Mouse (Mus musculus): ENCODE results near the gene Ube2g2.

The Ube2g2 gene

GRCm38 (mm10) chr10:77622055-77622988 is at the start of gene Ube2g2:
Gene Ube2g2 (plus strand): TSS chr10:77622275.
- peak; percentile 97 for DNase-seq (ENCODE audit: low read depth)

GRCm38 (mm10) chr10:77573162-77573561 is 48.9 kb upstream of the Ube2g2 start:
- DNase-seq (ENCODE audit: low read depth): no peak

GRCm38 (mm10) chr10:77580027-77580920 is 41.8 kb upstream of the Ube2g2 start:
- no peak for DNase-seq (ENCODE audit: low read depth)

DNA sequence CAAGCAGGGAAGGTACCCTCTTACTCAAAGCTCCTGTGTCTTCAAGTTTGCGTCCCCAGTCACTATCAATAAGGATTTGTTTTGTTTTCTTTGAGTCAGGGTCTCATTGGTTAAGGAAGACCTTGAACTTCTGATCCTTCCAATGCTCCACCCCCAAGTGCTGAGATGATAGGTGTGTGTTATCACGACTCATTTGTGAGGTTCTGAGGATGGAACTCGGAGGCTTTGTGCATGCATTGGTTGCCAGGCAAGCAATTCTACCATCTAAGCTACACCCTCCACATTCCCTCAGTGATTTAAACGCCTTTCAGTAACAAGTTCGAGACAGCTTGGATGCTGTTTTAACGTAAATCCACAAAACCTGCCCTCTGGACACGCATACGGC is 41.1 kb upstream of the Ube2g2 start:
- no peak for DNase-seq (ENCODE audit: low read depth)

DNA sequence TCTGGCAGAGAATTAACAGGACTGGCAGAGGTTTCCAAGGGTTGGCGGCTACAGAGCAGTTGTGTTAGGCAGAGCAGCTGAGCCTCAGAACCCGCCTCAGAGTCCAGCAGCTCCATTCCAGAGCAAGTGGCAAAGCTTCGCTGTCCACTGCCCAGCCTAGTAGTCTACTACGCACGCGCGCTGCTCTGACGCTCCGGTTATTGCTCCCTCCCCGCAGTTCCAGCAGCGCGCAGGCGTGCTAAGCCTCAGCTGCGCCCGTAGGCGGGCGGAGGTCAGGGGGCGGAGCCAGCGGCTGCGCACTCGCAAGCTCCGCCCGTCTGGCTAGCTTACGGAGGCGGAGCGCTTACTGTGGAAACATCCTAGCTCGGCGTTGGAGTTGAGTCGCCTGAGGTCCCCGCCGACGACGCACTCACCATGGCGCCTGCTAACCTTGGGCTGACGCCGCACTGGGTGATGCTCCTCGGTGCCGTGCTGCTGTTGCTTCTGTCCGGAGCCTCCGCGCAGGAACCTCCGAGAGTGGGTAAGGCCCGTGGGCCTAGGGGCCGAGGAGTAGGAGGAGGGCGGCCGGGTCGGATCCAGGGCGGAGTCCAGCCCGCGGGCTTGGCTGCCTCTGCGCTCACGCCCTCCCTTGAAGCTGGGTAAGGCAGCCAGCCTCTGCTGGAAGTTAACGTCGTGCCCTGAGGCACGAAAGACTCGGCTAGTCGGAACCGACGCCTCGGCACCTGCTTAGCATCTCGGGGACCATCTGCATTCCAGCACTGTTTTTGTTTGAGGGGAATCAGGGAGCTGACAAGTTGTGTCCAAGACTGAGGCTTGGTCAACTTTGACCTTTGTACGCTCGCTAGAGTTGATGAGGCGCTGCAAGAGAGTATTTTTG is 40.4 kb upstream of the Ube2g2 start, which contains the start of gene Pttg1ip:
Gene Pttg1ip, plus strand, starts transcription at position 313 of the 877 bp plus-strand sequence.
- peak; percentile 99 for DNase-seq (ENCODE audit: low read depth)

DNA sequence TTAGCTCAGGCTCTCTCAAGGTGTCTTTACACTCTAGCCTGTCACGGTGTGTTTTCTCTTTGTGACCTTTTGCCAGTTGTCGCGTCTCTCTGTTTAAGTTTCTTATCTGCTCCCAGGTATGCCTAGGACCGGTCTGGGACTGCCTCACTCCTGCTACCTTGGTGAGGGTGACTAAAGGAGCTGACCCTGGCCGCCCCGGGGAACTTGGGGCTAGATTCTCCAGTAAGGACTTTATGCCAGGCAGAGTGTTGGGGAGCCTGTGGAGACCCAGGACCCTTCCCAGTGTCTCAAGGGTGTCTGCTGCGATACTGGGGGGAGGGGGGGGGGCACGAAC is 39.8 kb upstream of the Ube2g2 start:
- no peak for DNase-seq (ENCODE audit: low read depth)

DNA sequence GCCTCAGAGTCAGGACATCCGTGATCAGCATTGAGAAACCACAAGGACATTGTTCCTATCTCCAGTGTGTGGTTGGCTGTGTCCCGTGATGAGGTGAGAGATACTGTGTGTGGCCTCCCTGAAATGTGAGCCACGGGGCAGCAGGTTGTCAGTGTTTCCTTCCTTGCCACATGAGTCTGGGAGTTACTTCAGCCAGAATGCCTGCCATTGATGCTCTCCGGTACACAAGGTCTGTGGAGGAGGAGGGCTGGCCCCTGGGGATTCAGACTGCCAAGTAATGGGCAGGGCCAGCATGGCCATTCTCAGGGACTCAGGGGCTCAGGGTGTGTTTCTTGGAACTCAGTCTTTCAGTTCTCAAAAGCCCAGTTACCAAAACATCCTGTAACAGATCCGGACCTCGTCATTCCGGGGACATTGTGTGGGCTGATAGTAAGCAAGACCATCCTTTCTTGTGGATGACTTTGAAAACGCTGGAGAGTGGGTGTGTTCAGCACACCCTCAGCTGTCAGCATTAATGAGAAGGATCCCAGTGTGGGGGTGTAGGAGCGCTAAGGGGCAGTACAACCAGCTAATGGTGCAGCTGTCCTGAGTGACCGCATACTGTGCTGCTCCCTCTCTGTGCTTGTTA is 38.2 kb upstream of the Ube2g2 start:
- no peak for DNase-seq (ENCODE audit: low read depth)

- no peak for DNase-seq (ENCODE audit: low read depth)
These were observed 35.4 kb upstream of the Ube2g2 start for GRCm38 (mm10) chr10:77586637-77587036.

- no peak for DNase-seq (ENCODE audit: low read depth)
These were observed 34.8 kb upstream of the Ube2g2 start for GRCm38 (mm10) chr10:77587091-77587775.

DNA sequence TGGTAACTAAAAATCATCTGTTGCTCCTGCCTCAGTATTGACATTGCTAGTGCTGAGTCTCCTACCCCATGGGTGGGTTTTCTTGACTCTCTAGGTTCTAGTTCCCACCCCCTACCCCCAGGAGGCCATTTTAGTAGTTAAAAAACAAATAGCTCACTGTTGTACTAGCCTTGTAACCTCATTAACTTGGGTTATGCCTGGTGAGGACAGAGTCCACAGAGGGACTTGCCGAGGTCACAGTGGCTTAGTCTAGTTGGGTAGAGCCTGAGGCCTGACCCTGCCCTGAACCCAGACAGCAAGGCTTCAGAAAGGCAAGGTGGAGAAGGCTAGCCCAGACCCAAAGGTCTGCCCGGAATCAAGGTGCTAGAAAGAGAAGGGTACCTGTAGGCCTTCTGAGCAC is 34.0 kb upstream of the Ube2g2 start:
- no peak for DNase-seq (ENCODE audit: low read depth)

- DNase-seq (ENCODE audit: low read depth): no peak
These were observed 33.0 kb upstream of the Ube2g2 start for GRCm38 (mm10) chr10:77589117-77589516.

GRCm38 (mm10) chr10:77589749-77590148 is 32.3 kb upstream of the Ube2g2 start:
- DNase-seq (ENCODE audit: low read depth): no peak

DNA sequence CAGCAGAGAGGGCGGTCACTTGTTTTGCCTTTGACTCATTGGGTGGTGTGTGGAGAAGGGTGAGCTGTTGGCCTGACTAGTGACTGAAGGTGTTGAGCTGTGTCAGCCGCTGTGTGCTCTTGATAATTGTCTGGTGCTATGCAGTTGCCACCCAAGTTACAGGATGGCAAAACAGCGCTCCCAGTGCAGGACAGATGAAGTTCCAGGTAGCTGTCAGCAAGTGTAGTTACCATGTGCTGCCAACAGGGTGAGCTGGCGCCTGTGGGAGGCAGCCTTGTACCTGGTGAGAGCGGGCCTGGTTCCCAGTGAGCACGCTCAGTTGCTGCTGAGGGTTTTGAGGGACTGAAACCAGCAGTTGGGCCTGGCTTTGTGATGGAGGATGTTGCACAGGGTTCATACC is 31.3 kb upstream of the Ube2g2 start:
- peak; percentile 89 for DNase-seq (ENCODE audit: low read depth)

DNA sequence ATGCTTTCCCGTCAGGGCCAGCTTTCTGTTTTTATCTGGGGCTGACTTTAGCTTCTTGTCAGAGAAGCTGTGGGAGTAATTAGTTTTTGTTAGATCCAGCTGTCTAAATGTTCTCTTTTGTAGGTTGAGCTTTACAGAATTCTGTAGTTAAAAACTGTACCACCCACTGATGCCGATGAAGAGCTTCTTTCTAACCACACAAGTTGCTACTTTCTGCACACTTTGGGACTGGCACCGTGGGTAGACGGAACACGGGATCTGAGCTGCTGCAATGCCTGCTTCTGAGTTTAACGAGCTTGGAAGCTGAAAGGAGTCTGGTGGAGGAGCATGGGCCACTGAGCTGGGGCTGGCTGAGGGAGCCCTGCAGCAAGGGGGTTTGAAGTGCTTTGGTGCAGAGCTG is 30.5 kb upstream of the Ube2g2 start:
- DNase-seq (ENCODE audit: low read depth): no peak

DNA sequence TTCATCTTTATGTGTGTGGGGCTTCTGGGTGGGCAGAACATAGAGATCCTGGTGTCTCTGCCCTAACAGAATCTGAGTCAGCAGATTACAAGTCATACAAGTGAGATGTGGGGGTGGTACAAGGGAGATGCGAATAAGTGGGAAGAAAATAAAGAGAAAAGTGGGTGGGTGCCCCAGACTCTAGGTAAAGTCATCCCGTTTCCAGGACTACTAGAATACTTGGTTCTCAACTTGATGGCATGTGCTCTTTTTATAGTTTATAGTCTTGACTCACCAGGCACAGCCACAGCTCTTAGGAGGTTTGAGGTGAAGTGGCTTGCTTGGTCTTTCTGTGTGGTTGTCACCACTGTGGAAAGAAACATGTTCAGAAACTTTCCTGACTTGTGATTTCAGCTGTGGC is 26.0 kb upstream of the Ube2g2 start:
- DNase-seq (ENCODE audit: low read depth): no peak

DNA sequence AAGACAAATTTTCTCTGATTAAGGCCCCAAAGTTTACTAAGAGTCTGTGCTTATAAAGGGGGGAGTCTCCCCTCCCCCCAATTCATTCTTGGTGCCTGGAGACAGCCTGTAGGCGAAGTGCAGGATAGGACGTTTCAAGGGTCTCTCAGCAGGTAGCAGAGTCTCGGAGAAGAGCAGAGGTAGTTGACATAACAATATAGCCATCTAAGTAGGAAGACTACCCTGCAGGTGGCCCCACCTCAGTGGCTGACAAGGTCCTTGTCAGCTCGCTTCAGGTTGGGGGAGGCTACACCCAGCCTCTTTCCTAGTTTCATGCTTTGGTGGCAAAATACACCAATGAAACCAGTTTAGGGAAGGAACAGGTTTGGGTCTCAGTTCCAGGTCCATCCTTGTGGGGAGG is 19.1 kb upstream of the Ube2g2 start:
- no peak for DNase-seq (ENCODE audit: low read depth)

GRCm38 (mm10) chr10:77604111-77604510 is 18.0 kb upstream of the Ube2g2 start:
- DNase-seq (ENCODE audit: low read depth): peak; percentile 52

- no peak for DNase-seq (ENCODE audit: low read depth)
These were observed 17.1 kb upstream of the Ube2g2 start for GRCm38 (mm10) chr10:77604958-77605357.

DNA sequence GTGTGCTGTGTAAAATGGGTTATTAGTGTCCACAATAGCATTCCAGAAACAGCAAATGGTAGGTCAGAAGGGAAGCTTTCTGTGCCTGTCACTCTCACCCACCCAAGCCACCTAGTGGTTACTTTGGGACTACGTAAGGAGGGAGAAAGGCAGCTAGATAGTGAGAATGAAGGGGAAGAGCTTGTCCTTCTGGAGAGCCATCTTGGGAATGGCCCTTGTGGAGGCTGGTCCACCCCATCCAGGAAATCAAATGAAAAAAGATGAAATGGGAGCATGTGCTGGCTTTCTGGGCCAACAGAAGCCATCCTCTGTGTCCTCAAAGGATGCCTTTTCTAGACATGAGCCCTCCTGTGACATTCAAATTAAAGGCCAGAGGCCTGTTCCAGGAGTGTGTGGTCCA is 16.7 kb upstream of the Ube2g2 start:
- peak; percentile 79 for DNase-seq (ENCODE audit: low read depth)

- peak; percentile 98 for DNase-seq (ENCODE audit: low read depth)
These were observed 15.9 kb upstream of the Ube2g2 start, which contains the start of the genes Sumo3 and Gm49325 for GRCm38 (mm10) chr10:77605908-77606826. Gene Sumo3 (plus strand): TSS chr10:77606097. Gene Gm49325 (plus strand): TSS chr10:77606197.
